Mouse (Mus musculus) embryonic fibroblast, embryonic 13.5 days (primary cell): Measurements from ENCODE around the gene Stab2.

Experiments
- CTCF ChIP-seq: IDR thresholded peaks from 2 replicates; pipeline ENCODE4 v1.5.1; 2011; ENCODE audit warnings: mild to moderate bottlenecking, control low read depth, low read length, moderate library complexity, borderline replicate concordance; ENCODE audit not compliant: insufficient read depth
- POLR2A ChIP-seq: IDR thresholded peaks from 2 replicates; pipeline ENCODE4 v1.6.1; 2011; ENCODE audit warnings: low read depth, mild to moderate bottlenecking, control low read depth, low read length, moderate library complexity

DNA sequence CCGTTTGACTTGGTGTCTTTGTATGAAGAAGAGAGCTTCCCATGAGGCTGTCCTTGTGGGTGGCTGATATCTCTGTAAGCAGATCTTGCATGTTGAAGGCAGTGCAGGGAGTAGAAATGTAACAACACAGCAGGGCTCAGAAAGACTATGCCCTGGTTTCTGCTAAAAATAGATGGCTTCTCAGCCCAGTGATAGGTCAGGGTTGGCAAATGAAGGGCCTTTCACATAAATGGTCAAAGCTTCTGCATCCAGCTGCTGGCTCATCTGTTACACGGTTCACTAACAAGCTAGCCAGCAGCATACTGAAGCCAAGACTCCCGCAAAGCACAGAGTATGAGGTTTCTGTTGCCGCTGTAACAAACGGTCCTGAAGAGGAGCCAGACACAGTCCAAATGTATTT lies 34.5 kb downstream of the Stab2 start:
- TF ChIP-seq CTCF (no peak), POLR2A (no peak)
